Mouse (Mus musculus): Measurements from ENCODE around the gene Rxfp1.

- no peak for TF ChIP-seq CTCF (IDR thresholded peaks at IDR 0.05)
- TF ChIP-seq EP300 (IDR thresholded peaks at IDR 0.05; ENCODE audit: insufficient read depth, low read depth, low read length): no peak
Observed at GRCm38 (mm10) chr3:79629416-79629730, 108.3 kb downstream of the Rxfp1 start, which contains the start of gene Etfdh.

Data from heart, adult 2 months (tissue).